Mouse (Mus musculus): Measurements from ENCODE around the gene Il1rn. TPM values are rescaled to one million over a fixed set of nuclear protein-coding genes. Genes with fewer than 3 reads are reported as not detected.

Il1rn gene
- 0.72 and 1.4 TPM in 2 replicates for polyA plus RNA-seq (2012; rRNA removed)

GRCm38 (mm10) chr2:24336545-24336944 lies at the start of gene Il1rn:
Il1rn (plus strand) TSS chr2:24336853.

GRCm38 (mm10) chr2:24290896-24291295 lies 45.8 kb upstream of the Il1rn start, which contains the start of gene Il1f10:
Il1f10 (plus strand) TSS chr2:24291196.

GRCm38 (mm10) chr2:24367030-24367894 lies 30.6 kb downstream of the Il1rn start, which contains the start of gene Psd4:
Psd4 (plus strand) TSS chr2:24367580.

Other genes starting within 250 kb of the Il1rn start
- 0.16 and 0.62 TPM in 2 replicates for gene Tbpl2, start 240.3 kb upstream of the Il1rn start, polyA plus RNA-seq (2012; rRNA removed)
- 0.21 and 0.33 TPM in 2 replicates for gene Il1f8, start 183.7 kb upstream of the Il1rn start, polyA plus RNA-seq (2012; rRNA removed)
- gene Il1f9, start 150.4 kb upstream of the Il1rn start, polyA plus RNA-seq (2012; rRNA removed) = not detected in 2 replicates
- not detected in 2 replicates for gene Il1f6, start 121.4 kb upstream of the Il1rn start, polyA plus RNA-seq (2012; rRNA removed)
- not detected in 2 replicates for gene Il1f5, start 59.9 kb upstream of the Il1rn start, polyA plus RNA-seq (2012; rRNA removed)
- not detected in 2 replicates for gene Il1f10, start 45.7 kb upstream of the Il1rn start, polyA plus RNA-seq (2012; rRNA removed)
- gene Psd4, start 30.7 kb downstream of the Il1rn start, polyA plus RNA-seq (2012; rRNA removed) = 10.6 and 16.3 TPM in 2 replicates
- gene Pax8, start 138.7 kb downstream of the Il1rn start, polyA plus RNA-seq (2012; rRNA removed) = 20.5 and 26.7 TPM in 2 replicates

Measured in ovary, adult 2 months (tissue).